Mouse (Mus musculus): ENCODE results near the gene Jarid2. TPM values are rescaled to one million over a fixed set of nuclear protein-coding genes. Genes with fewer than 3 reads are reported as not detected.
A peak's percentile ranks its signal among the peaks of the same experiment; 100 is the strongest.

Gene Jarid2
- polyA plus RNA-seq, 1 experiment from 2014 or later, result 22.5 TPM

- Histone ChIP-seq H3K9ac (ENCODE audit: low read depth, low read length) (no peak overlapping the region), H3K9me3 (replicated peaks; ENCODE audit: low read length) (no peaks in the 10 kb centered on the region), H3K4me1 (replicated peaks; ENCODE audit: insufficient read depth, low read length) (0 out of 2 replicates have a peak, but pooled peaks cover 5% of the 10 kb centered on the region), H3K4me3 (replicated peaks; ENCODE audit: low read depth, low read length) (no peak overlapping the region), H3K4me2 (ENCODE audit: low read length) (no peak overlapping the region), H3K27ac (no peak overlapping the region), H3K27me3 (ENCODE audit: insufficient read depth, low read length) (no peaks in the 10 kb centered on the region), H3K36me3 (ENCODE audit: insufficient read depth, low read length) (no peaks in the 10 kb centered on the region)
- WGBS, result 88% methylated on average over 1 of the region's 1 CpGs
- no peak for TF ChIP-seq CTCF (IDR thresholded peaks at IDR 0.05; ENCODE audit: low read depth)
- ATAC-seq (replicated peaks; ENCODE audit: low FRiP score, low read depth) (no peak), DNase-seq (ENCODE audit: low spot score) (no peak)
These were observed 961 bp upstream of the Jarid2 start for GRCm38 (mm10) chr13:44728145-44728880.

DNA sequence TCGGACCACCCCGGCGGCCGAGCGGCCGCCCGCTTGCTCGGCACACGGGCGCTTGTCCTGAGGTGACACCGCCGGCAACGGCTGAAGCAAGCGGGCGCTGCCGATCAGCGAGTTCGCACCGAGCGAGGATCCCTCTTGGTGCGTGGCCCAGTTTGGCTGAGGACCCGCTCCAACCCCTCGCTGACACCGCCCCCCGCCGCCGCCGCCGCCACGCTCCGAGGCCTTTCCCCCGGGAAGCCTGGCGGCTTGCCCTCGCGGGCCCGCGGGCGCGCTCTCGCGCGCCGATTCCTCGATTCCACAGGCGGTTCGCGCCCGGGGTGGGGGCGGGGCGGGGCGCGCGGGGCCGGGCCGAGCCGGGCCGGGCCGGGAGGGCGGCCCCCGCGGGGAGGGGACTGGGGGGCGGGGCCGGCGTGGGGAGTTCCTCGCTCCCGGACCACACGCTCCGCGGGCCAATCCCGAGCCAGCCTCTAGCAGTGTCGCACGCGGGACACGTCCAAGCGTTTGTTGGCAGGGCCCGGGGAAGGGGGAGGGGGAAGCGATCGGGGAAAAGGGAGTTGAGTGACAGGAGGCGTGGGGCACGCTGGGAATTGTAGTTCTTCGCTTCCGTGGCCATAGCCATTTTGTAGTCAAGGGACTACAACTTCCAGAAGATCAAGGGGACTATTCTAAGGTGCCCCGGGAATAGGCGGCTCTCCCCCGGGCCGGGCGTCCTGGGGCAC lies 1.0 kb downstream of the Jarid2 start:
- no peak for TF ChIP-seq CTCF (IDR thresholded peaks at IDR 0.05; ENCODE audit: low read depth)
- H3K36me3 ChIP-seq (ENCODE audit: insufficient read depth, low read length), result no peaks in the 10 kb centered on the region
- WGBS, result under 1% methylated on average over 78 of the region's 87 CpGs
- H3K9me3 ChIP-seq (replicated peaks; ENCODE audit: low read length), result no peaks in the 10 kb centered on the region
- H3K27ac ChIP-seq, result peak overlapping the region; percentile 91
- H3K4me3 ChIP-seq (replicated peaks; ENCODE audit: low read depth, low read length), result peak overlapping the region; percentile 59
- H3K9ac ChIP-seq (ENCODE audit: low read depth, low read length), result peak overlapping the region; percentile 87
- peak; percentile 95 for ATAC-seq (replicated peaks; ENCODE audit: low FRiP score, low read depth)
- no peaks in the 10 kb centered on the region for H3K27me3 ChIP-seq (ENCODE audit: insufficient read depth, low read length)
- H3K4me2 ChIP-seq (ENCODE audit: low read length), result peak overlapping the region; percentile 95
- DNase-seq (ENCODE audit: low spot score), result peak; percentile 100
- peaks cover 13% of the 10 kb centered on the region for H3K4me1 ChIP-seq (replicated peaks; ENCODE audit: insufficient read depth, low read length)

DNA sequence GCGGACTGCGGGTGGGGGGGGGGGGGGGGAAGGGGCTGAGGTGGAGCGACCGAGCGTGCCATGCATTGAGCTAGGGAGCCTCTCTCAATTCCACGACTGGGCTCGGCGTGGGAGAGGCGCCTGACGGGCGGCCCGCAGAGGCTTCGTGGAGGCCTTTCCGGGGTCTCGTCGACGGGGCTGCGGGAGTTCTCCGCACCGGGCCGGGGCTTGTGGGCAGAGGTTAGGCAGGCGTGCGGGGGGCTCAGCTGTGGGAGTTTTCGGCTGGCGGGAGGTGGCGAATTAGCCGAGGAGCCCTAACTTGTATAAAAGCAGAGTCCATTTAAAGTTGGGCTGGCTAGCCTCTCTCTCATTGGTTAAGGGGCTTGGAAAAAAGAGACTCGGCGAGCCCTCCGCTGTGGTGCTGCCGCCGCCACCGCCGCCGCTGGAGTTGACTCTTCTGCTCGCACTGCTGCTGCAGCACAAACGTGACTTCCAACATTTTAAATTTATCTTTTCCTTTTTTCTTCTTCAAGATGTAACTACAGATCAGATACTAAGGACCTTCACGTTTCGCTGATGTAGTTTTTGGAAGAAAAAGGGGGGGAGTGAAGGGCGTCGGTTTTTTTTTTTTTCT lies 1.8 kb downstream of the Jarid2 start:
- under 1% methylated on average over 37 of the region's 41 CpGs for WGBS
- 0 out of 2 replicates have a peak, but pooled peaks have one; percentile 3 for TF ChIP-seq CTCF (IDR thresholded peaks at IDR 0.05; ENCODE audit: low read depth)
- peak overlapping the region; percentile 91 for H3K27ac ChIP-seq
- H3K4me3 ChIP-seq (replicated peaks; ENCODE audit: low read depth, low read length), result peak overlapping the region; percentile 59
- peak; percentile 73 for ATAC-seq (replicated peaks; ENCODE audit: low FRiP score, low read depth)
- DNase-seq (ENCODE audit: low spot score), result peak; percentile 98
- H3K36me3 ChIP-seq (ENCODE audit: insufficient read depth, low read length), result no peaks in the 10 kb centered on the region
- peak overlapping the region; percentile 87 for H3K9ac ChIP-seq (ENCODE audit: low read depth, low read length)
- H3K27me3 ChIP-seq (ENCODE audit: insufficient read depth, low read length), result no peaks in the 10 kb centered on the region
- H3K4me1 ChIP-seq (replicated peaks; ENCODE audit: insufficient read depth, low read length), result peaks cover 15% of the 10 kb centered on the region
- peak overlapping the region; percentile 95 for H3K4me2 ChIP-seq (ENCODE audit: low read length)
- H3K9me3 ChIP-seq (replicated peaks; ENCODE audit: low read length), result no peaks in the 10 kb centered on the region

DNA sequence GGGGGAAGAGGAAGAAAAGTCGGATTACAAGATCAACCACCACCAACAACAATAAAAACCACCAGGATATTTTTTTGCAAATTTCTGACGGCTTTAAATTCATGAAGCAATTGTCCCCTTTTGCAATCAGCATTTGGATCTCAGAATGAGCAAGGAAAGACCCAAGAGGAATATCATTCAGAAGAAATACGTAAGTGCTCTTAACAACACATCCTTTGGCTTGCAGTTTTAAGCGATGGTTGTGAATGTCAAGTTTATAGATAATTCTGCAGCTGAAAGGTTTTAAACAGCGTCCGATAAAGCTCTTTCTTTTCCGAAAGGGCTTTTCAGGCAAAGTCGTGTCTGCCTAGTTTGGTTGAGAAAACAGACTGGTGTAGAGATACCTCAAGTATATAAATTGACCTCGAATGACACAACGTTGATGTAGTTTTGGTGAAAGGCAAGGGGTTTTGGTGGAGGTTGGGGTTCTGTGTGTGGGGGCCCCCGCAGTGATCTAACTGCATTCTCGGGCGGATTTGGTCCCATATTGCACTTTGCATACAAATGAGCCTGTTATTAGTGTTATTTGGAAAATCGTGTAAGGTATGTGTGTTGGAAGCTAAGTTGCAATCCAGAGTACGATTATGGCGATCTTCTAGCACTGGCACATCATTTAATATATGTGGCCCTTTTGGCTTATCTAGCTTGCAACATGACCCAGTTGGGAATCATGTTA lies 2.6 kb downstream of the Jarid2 start:
- Histone ChIP-seq H3K9ac (ENCODE audit: low read depth, low read length) (peak overlapping the region; percentile 87), H3K4me2 (ENCODE audit: low read length) (peak overlapping the region; percentile 95), H3K36me3 (ENCODE audit: insufficient read depth, low read length) (no peaks in the 10 kb centered on the region), H3K4me3 (replicated peaks; ENCODE audit: low read depth, low read length) (peak overlapping the region; percentile 59), H3K27me3 (ENCODE audit: insufficient read depth, low read length) (no peaks in the 10 kb centered on the region), H3K27ac (peak overlapping the region; percentile 57), H3K9me3 (replicated peaks; ENCODE audit: low read length) (no peaks in the 10 kb centered on the region), H3K4me1 (replicated peaks; ENCODE audit: insufficient read depth, low read length) (peaks cover 15% of the 10 kb centered on the region)
- ATAC-seq (replicated peaks; ENCODE audit: low FRiP score, low read depth) (no peak), DNase-seq (ENCODE audit: low spot score) (peak; percentile 11)
- under 1% methylated on average over 16 of the region's 16 CpGs for WGBS
- no peak for TF ChIP-seq CTCF (IDR thresholded peaks at IDR 0.05; ENCODE audit: low read depth)

DNA sequence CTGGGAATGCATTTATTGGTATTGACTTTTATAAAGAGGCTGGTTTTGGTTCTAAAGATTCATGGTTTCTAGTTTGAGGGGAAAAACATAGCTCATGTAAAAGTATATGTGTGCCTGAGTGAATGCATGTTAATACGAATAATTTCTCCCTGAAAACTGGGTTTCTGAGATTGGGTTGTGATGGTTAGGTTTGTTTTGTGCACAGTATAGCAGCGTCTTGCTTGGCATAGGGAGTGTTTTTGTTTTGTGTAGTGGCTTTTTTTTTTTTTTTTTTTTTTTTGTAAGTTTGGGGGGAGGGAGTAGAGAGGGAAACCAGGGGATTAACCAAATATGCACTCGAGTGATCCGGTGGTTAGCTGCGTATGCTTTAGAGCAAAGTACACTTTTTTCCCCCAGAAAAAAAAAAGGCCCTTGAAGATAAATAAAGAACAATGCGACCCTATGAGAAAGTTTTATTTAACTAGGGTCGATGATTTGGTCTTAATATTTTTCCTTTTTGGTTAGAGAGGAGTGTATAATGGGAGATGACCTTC lies 3.2 kb downstream of the Jarid2 start:
- DNase-seq (ENCODE audit: low spot score) (peak; percentile 59), ATAC-seq (replicated peaks; ENCODE audit: low FRiP score, low read depth) (no peak)
- TF ChIP-seq CTCF (IDR thresholded peaks at IDR 0.05; ENCODE audit: low read depth), result no peak
- peak overlapping the region; percentile 95 for H3K4me2 ChIP-seq (ENCODE audit: low read length)
- no peaks in the 10 kb centered on the region for H3K36me3 ChIP-seq (ENCODE audit: insufficient read depth, low read length)
- H3K9me3 ChIP-seq (replicated peaks; ENCODE audit: low read length), result no peaks in the 10 kb centered on the region
- peak overlapping the region; percentile 87 for H3K9ac ChIP-seq (ENCODE audit: low read depth, low read length)
- peaks cover 15% of the 10 kb centered on the region for H3K4me1 ChIP-seq (replicated peaks; ENCODE audit: insufficient read depth, low read length)
- H3K27ac ChIP-seq, result peak overlapping the region; percentile 85
- H3K27me3 ChIP-seq (ENCODE audit: insufficient read depth, low read length), result no peaks in the 10 kb centered on the region
- under 1% methylated on average over 7 of the region's 7 CpGs for WGBS
- H3K4me3 ChIP-seq (replicated peaks; ENCODE audit: low read depth, low read length), result peak overlapping the region; percentile 59

All from kidney, postnatal 0 days (tissue).